Mouse (Mus musculus) lung, postnatal 36 days (tissue): Measurements from ENCODE around the gene Elobl.

ENCODE experiments used
- DNase-seq: peaks from one replicate; pipeline ENCODE4 v3.0.0; 2022; ENCODE audit warnings: mixed read lengths

The Elobl gene

DNA sequence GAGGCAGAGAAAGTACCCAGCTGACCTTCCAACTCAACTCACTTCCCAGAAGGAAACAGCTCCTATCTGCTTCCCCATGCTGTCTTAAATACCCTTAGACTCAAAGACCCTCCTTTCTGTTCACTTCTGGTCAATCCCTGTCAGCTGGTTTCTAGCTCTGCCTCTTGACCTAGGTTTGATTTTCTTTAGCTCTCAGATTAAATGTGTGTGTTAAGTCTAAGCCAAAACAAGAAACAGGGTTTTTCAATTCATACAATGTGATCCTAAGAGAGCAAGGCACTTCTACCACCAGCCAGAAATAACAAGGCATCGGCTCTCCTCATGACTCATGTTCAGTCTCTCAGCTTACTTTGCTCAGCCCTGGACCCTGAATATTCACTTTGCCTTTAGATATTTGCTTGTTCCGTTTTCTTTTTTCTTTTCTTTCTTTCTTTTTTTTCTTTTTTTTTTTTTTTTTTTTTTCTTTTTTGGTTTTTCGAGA, at the start of gene Elobl:
Gene Elobl, minus strand, starts transcription at position 51 of the 481 bp plus-strand sequence.
- DNase-seq = no peak

DNA sequence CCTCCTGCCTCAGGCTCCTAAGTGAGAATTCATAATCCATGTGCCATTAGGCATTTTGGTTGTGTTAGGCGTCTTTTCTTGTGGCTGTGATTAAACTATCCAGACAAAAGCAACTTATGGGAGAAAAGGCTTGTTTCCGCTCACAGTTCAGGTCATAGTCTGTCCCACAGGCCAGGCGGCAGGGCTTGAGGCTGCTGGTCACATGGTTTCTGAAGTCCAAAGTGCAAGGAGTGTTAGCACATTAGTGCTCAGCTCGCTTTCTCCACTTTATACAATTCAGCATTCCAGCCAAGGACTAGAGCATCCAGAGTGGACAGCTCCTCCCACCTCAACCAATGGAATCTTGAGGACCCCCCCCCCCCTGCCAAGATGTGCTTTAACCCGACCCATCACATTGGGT, 45.5 kb upstream of the Elobl start:
- no peak for DNase-seq

DNA sequence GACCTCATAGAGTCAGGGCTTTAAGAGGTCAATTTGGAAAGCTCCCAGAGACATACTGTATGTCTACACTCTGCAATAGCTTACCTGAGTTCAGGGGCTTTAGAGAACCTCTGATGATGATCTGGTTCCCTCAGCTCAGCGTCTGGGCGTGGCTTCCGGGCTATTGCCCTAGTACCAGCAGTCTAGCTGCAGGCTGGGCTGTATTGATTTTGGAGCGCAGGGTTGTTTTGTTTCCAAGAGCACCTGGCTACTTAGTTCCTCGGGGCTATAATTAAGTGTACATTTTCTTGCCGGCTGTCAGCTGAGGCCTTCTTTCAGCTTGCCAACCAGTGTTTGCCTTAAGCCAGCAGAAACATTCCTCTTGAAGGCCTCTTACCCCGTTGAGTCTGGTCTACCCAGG, 42.8 kb upstream of the Elobl start:
- DNase-seq = no peak

DNA sequence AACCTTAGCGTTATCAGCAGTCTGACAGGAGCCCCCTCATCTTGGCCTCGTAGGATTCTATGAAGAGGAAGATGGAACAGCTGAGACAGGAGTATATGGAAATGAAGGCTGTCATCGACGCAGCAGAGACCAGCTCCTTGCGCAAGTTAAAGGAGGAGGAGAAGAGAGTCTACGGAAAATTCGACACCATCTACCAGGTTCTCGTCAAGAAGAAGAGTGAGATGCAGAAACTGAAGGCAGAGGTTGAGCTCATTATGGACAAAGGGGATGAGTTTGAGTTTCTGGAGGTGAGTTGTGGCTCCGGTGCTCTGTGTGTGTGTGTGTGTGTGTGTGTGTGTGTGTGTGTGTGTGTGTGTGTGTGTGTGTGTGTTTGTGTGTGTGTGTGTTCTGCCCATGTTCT, 42.3 kb upstream of the Elobl start:
- no peak for DNase-seq

DNA sequence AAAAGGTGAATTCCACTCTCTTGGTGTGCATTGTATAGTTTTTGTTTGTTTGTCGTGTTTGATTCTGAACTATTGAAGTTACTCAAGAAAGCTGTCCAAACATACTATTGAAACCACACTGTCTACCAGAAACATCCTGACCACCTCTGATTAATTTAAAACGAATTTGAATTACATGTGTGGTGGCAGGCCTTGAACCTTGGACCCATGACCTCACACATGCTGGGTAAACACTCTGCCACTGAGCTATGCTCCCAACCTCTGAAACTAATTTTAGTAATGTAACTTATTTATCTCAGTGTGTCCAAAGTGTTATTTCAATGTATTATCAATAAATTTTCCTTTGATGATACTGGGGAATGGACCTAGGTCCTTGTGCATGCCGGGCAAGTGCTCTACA, 40.9 kb upstream of the Elobl start:
- no peak for DNase-seq

DNA sequence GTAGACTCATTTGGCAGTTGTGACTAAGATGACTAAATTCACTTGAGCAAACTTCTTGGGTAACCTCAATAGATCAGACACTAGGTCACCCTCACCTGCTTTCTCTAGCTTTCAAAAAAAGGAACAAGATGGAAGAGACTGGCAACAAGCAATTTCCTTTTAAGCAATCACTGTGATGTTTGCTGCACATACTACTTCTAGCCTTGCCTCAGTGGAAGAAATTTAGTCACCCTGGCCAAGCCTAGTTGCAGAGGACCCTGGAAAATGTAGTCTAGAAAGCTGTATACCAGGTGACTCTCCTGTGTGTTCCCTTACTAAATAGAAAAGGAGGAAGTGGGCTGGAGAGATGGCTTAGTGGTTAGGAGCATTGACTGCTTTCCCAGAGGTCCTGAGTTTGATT, 39.7 kb upstream of the Elobl start:
- no peak for DNase-seq

DNA sequence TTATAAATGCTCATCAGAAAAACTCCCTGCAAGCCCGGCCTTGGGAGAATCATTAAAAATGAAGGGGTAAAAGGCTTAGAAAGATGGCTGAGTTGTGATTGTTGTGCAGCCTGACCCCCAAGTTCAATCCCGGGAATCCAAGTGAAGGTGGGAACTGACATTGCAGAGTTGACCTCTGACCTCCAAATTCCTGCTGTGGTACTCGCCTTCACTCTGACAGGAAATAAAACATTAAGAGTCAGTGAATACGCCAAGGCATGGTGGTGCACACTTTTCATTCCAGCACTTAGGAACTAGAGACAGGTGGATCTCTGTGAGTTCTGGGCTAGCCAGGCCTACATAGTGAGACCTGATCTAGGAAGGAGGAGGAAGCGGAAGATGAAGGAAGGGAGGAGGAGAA, 38.7 kb upstream of the Elobl start:
- no peak for DNase-seq

DNA sequence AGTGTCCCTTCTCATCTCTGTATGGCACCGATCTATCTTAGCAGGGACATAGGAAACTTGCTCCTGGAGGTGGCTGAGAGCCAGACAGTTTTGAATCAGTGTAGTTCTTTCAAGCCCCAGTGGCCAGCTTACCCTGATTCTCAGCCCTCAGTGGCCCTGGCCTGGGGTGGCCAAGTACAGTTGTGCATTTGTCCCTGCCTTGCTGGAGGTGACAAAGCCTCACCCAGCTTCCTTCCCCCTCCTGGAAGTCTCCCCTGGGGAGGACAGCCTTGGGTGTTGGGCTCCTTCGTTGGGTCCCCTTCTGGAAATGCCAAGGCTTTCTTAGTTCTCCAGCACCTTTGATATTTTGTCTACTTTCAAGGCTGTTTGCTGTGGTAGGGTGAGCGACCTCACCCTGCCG, 37.0 kb upstream of the Elobl start:
- DNase-seq = no peak

DNA sequence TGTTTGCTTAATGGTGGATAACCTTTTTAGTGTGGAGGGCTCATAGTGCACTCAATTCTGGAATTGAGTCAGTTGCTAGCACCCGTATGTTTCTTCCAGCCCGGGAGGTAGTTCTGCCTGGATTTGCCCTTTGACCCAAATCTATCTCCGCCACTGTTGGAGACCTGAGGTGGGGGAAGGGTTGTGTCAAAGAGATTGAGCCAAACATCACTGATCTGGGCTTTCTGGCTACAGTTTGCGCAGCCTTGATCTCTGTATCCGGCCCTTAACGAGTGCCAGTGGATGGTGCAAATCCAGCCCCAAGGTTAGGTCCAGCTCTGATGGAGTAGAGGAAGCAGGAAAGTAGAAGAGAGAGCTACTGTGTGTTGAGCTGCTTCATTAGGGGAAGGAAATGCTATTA, 36.3 kb upstream of the Elobl start:
- no peak for DNase-seq

DNA sequence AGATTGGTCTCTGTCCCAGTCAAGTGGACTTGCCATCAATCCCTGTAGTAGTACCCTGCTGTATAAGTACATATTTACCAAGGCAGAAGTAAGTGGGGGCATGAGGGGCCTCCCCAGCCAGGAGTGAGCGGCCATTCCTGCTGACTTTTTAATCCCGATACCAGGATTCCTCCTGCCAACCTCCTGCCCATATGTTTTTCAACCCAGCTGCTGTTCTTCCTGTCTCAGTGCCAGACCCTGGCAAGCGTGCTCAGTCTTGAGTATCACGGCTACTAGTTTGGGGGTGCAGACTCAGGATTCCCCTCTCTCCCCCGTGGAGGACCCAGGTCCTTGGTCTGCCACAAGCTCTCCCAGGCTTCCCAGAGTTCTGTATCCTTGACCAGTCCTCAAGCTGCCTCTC, 35.9 kb upstream of the Elobl start:
- no peak for DNase-seq

DNA sequence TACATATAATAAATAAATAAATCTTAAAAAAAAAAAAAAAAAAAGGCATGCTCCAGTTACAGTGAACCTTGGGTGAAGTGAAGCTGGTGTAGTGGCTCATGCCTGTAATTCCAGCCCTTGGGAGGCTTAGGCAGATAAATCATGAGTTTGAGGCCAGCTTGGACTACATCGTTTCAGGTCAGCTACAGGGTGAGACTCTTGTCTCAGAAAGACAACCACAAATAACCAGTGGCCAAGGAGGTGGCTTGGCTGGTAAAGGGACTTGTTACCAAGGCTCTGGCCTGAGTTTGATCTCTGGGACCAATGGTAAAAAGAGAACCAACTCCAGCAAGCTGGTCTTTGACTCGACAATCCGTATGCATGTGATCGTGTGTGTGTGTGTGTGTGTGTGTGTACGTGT, 35.3 kb upstream of the Elobl start:
- DNase-seq = no peak

DNA sequence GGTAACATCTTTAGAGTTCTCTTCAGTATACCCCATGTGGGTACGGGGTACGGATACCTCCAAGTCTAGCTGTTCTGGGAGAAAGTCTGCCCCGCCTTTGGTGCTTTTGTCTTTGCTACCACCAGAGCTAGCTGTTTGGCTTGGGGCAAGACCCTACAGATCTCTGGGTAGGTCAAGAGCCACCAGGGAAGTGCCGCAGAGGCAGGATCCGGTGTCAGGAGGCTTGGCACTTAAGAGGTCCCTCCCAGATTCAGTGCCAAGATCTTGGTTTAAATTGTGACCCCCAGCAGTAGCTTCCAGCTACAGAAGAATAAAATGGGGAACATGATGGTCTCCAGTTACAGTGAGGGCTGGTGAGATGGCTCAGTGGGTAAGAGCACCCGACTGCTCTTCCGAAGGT, 34.8 kb upstream of the Elobl start:
- DNase-seq = no peak

DNA sequence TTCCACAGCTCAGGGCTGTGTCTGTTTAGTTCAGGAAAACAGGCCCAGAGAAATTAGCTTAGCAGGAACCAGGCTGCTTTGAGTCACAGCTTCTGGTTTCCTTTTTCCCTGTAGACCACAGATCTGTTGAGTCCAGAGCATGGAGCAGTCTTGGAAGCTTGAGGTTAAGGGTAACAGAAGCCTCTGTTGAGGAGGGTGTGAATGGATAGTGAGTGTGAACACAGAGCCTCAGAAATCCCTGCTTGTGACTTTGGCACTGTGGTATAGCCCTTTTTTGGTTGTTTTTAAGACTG, 33.7 kb upstream of the Elobl start:
- no peak for DNase-seq

DNA sequence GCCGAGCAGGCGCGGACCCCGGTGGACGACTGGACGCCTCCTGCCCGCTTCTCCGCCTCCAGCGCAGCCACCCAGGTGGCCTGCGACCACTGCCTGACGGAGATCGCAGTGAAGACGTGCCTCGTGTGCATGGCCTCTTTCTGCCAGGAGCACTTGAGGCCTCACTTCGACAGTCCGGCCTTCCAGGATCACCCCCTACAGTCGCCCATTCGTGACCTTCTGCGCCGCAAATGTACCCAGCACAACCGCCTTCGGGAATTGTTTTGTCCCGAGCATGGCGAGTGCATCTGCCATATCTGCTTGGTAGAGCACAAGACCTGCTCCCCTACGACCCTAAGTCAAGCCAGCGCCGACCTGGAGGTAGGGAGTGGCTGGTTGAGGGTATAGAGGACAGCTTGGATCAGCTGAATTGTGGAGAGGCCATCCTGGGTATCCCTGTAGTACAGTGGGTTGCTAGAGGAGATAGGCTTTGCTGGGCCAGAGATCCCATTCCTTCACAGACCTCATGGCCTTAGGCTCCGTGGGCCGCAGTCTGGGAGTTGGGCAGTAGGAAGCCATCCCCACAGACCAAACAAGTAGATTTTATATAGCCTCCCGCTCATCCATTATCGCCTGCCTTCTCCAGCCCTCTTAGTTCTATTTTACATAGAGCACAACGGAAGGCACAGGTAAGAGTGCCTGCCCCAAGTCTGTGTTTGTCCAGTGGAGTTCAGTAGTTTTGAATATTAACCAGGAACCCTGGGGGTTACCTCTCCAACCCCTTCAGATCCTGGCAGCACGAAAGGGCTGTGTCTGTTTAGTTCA, 33.2 kb upstream of the Elobl start:
- DNase-seq = no peak

DNA sequence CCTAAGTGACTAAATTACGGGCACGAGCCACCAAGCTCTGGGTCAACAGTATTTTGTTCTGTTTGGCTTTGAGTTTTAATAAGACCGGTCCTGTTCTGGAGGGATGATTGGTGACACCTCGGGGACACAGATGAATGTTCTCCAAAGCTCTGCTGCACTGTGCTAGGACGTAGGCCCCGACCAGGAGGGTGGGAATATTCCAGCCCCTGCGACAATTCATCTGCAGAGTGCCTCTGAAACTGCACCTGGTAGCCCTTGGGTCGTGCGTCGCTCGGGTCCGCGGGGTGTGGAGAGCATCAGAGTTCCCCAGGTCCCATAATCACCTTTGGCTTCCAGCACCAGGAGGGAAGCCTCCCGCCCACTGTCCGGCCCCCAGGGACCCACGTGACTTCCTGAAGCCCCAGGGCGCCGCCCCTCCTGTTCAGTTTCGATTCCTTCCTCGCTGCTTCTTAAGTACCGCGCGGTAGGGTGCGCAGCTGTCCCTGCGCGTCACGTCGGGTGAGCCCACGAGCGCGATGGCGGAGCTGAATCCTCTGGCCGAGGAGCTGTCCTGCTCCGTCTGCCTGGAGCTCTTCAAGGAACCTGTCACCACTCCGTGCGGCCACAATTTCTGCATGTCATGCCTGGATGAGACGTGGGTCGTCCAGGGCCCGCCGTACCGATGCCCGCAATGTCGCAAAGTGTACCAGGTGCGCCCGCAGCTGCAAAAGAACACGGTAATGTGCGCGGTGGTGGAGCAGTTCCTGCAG, 32.4 kb upstream of the Elobl start, which contains the start of gene Trim25:
Gene Trim25, plus strand, starts transcription at position 403 of the 749 bp plus-strand sequence.
- DNase-seq = peak; percentile 98

DNA sequence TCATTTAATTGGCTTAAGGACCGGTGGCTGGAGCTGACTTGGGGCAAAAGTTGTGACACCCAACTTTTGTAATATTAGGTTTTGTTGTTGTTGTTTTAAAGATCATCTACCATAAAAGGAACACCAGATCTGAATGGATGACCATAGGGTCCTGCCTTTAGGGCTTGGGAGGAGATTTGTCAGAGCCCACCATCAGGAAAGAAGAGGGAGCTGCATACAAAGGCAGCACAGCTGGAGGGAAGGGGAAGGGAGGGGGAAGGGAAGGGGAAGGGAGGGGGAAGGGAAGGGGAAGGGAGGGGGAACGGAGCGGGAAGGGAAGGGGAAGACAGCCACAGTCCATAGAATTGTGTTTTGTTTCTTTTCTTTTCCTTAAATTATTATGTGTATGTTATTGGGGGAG, 31.7 kb upstream of the Elobl start:
- no peak for DNase-seq

DNA sequence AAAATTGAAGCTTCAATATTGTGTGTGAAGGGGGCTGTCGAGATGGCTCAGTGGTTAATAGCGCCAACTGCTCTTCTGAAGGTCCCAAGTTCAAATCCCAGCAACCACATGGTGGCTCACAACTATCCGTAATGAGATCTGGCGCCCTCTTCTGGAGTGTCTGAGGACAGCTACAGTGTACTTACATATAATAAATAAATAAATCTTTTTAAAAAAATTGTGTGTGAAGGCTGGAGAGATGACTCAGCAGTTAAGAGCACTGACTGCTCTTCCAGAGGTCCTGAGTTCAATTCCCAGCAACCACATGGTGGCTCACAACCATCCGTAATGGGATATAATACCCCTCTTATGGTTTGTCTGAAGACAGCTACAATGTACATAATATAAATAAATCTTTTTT, 30.6 kb upstream of the Elobl start:
- DNase-seq = peak; percentile 56

DNA sequence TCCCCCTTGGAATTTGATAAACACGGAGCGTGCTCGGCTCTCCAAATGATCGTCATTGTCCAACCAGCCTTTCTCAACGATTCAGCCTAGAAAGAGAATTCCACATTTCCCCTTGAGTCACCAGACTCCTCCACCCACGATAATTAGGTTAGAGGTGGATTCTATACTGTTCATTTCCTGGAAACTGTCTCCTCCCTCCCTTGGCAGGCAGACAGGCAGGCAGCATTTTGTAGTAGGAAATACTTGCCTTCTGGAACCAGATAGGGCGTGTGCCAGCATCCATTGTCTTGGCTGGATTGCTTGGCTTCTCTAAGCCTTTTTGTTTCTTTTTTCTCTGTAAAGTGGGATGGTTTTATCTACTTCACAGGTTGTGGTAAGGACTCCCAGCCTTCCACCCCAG, 29.7 kb upstream of the Elobl start:
- DNase-seq = peak; percentile 81

DNA sequence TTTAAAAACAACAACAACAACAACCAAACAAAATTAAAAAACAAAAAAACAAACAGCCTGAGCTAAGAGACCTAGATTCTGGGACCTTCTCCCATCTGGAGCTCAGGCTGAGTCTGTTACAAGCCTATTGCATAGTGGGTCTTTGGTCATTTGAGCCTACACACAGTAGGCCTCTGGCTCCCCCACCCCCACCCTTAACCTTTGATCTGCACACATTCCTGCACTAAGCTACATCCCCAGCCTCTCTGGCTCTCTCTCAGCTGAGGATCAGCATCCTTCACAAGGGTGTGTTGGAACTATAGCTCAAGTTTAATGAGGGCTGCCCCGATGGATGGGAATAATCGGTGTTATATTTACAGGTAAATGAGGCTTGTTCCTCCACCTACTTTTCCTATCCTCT, 28.9 kb upstream of the Elobl start:
- no peak for DNase-seq

DNA sequence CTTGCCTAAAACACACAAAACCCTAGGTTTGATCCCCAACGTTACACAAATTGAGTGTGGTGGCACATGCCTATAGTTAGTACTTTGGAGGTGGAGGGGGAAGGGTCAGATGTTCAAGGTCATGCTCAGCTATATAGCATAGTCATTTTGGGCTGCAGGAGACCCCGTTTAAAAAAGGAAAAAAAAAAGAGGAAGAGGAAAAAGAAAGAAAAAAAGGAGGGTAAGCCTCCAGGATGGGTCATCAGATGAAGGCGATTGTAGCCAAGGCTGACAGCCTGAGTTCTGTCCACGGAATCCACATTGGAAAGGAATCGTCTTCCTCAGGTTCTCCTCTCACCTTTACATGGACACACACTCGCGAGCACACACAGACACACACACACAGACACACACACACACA, 27.8 kb upstream of the Elobl start:
- DNase-seq = no peak

DNA sequence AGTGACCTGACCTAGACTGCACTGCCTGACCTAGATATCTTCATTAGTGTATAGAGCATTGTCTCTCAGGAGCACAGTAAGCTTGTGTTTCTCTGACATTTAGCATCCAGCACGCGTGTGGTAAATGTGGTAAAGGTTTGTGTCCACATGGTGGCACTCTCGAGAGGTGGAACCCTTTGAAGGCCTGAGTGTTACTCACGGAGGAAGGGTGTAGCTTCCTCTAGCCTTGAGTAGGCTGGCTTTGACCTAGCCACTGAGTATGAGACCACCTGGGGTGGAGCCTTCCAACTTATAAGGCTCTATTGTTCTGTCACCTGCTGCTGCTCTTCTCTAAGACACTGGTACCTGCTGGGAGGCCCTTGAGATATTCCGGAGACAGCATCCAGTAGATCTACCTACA, 26.9 kb upstream of the Elobl start:
- peak; percentile 93 for DNase-seq

DNA sequence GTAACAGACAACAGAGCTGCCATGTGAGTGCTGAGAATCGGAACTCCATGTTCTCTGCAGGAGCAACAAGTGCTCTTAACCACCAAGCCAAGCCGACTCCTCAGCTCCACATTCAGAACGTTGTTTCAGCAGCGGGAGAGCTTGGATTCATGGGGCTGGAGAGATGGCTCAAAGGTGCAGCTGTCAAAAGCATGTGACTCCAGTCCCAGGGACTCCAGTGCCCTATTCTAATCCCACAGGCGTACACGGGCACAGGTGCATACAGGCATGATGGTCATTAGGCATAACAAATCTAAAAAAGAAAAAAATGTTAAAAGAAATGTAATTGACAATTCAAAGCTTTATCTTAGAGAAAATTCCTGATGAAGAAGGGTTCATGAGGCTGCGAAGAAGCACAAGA, 26.5 kb upstream of the Elobl start:
- DNase-seq = no peak

DNA sequence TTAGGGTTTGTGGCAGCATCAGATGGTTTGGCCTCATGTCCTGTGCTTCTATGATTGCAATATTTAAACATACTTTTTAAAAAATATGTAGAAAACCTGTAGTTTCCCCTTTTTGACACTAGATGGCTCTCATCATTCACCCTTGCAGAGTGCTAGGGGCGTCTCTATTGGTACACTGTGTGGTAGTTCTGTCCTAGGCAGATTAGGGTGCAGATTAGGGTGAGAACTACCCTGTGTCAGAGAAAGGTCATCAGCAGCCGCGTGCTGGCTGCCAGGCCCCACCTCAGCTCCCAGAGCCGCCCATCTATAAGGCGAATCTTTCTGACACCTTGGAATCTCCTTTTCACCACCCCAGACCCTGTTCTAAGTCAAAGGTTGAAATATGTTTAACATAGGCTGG, 22.8 kb upstream of the Elobl start:
- DNase-seq = peak; percentile 74

DNA sequence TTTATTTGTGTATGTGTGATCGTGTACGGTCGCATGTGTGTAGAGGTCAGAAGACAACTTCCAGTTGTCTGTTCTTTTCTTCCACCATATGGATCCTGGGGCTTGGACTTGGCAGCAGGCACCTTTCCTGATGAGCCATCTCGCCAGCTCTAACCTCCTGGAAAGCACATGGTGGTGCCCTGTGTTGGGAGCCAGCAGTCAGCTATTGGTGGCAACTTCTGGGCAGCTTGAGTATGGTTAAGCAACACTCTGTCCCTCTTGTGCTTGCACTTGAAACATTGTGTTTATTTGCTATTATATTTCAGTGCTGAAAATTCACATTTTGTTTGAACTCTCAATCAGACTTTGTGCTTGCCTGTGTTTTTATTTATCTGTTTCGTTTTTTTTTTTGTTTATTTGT, 22.2 kb upstream of the Elobl start:
- peak; percentile 53 for DNase-seq

DNA sequence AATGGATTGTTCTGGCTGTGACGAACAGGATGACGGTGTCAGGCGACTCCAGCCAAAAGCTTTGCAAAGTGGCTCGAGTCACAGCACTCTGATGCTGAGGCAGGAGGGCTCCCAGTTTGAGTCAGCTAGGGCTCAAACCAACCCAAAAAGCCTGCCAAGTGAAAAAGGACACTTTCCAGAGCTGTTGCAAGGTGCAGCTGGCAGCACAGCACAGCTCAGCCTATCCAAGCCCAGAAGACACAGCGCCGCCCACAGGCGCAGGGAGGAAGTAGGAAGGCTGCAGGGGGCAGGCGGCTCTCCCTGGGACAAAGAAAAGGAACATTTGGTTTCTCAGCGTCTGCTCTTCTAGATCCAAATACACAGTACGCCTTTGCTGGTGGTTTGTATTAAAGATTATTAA, 19.9 kb upstream of the Elobl start:
- no peak for DNase-seq
